Mouse (Mus musculus): Measurements from ENCODE around the gene Ankrd1.

Gene Ankrd1

GRCm38 (mm10) chr19:36110465-36110864 is 9.4 kb downstream of the Ankrd1 start:
- DNase-seq (ENCODE audit: low spot score) = no peak

DNA sequence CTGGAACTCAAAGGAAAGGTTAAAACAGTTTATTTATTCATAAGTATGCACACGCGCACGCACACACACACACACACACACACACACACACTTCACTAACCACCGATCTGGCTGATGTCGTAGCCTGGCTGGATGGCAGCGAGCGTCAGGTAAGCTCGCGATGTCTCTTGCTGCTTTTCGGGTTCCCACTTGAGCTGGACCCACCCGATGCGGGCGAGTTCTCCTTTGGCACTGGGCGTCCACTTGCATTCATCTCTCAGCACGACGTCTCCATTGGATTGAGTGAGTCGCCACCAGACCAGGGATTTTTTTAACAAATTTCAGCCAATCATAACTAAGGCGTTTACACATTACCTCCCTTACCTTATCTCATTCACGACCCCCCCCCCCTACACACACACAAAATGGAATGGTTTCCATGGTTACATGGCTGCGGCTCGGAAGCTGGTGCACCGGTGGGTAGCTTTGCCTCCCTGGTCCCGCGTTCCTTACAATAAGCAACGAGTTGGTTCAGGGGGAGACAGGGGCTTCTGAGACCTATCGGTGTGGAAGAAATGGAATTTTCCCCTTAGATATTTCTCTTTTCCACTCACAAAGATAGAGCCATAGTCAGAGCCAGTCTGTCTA is 10.5 kb downstream of the Ankrd1 start:
- no peak for DNase-seq (ENCODE audit: low spot score)

DNA sequence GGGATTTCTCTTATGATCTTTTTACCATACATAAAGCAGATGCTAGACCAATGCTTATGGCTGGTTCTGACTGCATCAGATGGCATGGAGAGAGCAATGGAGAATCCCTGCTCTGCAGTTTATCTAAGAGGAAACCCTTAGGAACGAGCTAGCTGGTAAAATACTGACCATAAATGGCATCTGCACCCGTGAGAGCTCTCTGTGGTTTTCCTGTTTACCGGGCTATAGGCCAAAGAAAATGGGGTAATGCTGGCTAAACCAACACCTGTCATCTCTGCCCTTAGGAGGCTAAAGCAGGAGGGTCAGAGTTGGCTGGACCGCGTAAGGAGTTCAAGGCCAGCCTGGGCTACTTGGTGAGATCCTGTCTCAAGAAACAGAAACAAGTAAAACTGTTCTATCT is 16.0 kb downstream of the Ankrd1 start:
- no peak for DNase-seq (ENCODE audit: low spot score)

- no peak for DNase-seq (ENCODE audit: low spot score)
Observed at GRCm38 (mm10) chr19:36098916-36099315, 21.0 kb downstream of the Ankrd1 start.

- DNase-seq (ENCODE audit: low spot score) = no peak
Observed at GRCm38 (mm10) chr19:36098265-36098664, 21.6 kb downstream of the Ankrd1 start.

DNA sequence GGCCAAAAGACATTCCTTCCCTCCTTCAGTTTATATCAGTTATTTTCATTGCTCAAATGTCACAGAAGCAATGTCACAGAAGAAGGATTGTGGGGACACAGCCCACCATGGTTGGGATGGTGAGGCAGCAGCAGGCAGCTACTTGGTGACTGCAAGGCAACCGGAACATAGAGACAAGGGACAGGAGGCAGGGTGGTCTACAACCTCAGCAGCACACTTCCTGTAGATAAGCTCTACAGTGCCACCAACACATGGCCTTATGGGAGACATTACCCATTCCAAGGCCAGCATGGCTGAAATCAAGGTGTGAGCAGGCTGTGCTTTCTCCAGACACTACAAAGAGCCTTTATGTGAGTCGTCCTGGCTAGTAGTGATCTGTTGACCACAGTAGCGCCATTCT is 22.7 kb downstream of the Ankrd1 start:
- DNase-seq (ENCODE audit: low spot score) = no peak

DNA sequence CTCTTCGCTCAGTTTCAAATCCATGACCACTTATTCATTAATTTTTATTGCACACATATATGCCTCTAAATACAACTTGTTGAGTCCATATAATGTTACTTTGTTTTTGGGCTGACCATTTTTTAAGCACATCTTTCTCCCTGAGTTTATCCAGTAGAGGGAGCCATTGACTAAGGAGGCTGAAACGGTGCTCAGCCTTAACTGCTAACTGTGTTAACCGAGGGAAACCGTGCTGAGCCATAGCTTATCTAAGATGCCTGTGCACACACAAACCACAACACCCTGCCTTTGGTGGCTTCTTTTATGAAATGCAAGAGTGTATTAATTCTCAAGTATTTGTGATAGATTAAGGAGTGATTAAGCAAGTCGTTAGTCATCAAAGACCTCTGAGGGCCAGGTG is 29.1 kb downstream of the Ankrd1 start:
- no peak for DNase-seq (ENCODE audit: low spot score)

DNA sequence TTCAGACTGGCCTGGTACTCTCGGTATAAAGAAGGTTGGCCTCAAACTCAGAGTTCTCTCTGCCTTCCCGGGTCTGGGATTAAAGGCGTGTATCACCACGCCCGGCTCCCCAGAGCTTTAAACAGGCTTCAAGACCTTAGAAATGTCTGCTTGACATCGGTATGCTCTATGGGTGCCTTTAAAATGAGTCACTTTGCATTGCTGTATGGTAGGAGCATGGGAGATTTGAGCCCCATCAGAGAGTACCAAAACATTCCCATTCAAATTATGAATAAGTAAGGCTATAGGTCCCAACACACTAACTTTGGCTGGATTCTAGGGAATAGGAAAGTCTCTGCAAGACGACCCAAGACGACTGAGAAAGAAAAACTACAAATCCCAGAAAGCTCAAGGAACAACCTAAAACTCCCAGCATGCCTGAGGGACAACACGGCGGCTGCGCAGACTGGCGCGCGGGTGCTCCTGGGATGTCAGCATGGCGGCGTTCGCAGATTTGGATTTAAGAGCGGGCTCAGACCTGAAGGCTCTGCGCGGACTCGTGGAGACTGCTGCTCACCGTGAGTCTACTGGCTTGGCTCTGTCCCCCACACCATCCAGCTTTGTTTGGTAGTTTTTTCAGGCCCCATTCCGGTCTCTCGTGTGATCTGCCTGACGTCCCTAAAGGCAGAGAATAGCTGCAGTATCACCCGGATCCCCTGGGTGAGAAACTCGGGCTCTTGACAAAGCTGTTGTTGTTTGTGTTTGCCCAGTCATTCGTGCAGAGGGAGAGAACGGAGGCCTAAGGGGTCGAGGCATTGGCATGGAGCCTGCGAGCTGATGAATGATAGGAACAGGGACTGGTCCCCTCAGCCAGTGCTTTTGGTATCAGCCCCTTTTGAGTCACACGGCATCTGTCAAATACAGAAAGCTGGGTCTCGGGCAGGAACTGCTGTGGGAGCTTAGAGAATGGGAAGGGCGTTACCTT is 36.4 kb downstream of the Ankrd1 start, which contains the start of gene Rpp30:
TSS of gene Rpp30 (plus strand) at position 455 of the 964 bp plus-strand sequence.
- DNase-seq (ENCODE audit: low spot score) = peak; percentile 24

DNA sequence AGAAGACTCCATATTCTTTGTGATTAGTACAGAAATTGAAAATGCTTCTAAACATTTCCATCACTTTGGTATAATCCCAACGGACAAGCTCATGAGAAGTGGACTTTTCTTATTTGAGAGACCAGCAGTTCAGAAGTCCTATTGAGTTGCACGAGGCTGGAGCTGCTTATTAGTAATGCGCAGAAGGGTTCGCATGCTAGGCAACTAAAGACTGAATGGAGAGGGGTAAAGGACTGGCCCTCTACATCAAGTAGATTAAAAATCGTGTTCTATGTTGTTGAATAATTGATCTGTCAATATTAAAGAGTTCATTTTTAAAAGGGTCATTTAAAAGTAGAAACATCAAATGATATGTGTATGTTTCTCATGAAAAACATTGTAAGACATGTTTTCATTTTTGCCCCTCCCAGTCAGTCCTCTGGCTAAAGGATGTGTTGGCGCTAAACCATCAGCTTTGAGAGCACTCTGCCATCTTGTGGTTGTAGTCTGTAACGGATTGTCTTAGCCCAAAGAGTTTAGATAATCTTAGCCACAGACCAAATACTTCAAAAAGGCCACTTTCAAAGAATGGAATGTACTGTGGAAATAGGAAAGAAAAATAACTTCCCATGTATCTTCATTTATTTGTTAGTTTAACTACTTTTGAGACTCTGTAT is 37.2 kb downstream of the Ankrd1 start:
- DNase-seq (ENCODE audit: low spot score) = no peak

GRCm38 (mm10) chr19:36062801-36063529 is 56.9 kb downstream of the Ankrd1 start:
- no peak for DNase-seq (ENCODE audit: low spot score)
